Mouse (Mus musculus) MEL-GATA-1-ER (cell line): ENCODE results near the gene Smu1.
A peak's percentile ranks its signal among the peaks of the same experiment; 100 is the strongest.

Source experiments
- DNase-seq: peaks from one replicate; pipeline ENCODE4 v3.0.0-alpha.2; 2012; ENCODE audit warnings: low read depth; ENCODE audit errors: extremely low read depth

Smu1 gene

DNA sequence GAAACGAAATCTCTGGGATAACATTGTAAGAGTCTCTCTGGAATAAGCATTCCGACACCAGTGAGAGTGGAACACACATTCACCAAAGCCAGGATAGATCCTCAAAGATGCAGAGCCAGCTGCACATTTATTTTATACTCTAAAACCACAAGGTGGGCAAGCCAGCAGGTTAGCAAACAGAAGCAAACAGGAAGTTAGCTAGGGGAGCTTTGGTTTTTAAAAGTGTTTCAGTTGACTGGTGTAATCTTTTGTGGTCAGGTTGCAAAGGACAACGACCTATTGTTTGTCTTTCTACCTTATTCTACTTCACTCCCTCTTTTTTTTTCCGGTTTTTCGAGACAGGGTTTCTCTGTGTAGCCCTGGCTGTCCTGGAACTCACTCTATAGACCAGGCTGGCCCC, 2.2 kb upstream of the Smu1 start:
- no peak for DNase-seq

DNA sequence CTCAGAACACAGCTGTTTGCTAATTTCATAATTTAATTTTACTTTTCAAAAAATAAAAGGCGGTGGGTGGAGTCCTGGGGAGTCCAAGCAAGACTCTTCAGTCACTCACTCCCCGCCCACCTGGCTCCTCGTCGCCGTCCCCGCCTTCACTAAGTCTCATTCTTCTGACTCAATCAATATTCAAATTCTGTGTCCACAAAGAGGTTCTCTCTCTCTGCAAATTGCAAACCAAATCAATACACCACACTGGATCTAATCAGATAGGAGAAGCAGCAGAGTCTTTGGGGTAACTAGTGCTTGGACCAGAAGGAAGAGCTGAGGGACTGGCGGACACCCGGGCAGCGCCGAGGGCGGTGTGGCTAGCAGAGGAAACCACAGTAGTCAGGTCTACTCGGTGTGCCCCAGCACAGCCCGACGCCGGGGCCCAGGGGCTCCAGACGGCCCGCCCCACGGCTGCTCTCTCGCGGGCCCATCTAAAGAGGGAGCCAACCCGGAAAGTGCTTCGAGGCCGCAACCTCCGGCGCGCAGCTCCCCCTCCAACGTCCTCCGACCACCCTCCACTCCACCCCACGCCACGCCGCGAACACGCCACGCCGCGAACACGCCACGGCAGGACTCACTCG, 455 bp downstream of the Smu1 start:
- DNase-seq: no peak

DNA sequence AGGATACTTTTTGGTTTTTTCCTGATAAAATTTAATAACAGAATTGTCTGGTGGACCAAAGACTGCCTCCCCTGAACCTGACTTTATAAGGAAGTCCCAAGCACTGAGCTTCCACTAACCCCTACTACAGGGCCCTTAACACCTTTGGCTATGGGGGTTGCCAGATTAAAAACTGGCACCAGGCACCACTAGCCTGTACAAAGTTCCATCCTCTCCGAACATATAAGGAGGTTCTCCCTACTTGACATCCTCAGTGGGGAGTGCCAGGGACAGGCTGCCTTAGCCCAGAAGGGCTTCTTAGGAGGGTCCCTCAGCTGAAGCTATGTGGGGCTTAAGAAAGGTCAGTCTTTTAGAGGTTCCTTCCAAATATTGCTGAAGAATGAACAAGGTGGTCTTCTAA, 22.4 kb downstream of the Smu1 start:
- DNase-seq: no peak

DNA sequence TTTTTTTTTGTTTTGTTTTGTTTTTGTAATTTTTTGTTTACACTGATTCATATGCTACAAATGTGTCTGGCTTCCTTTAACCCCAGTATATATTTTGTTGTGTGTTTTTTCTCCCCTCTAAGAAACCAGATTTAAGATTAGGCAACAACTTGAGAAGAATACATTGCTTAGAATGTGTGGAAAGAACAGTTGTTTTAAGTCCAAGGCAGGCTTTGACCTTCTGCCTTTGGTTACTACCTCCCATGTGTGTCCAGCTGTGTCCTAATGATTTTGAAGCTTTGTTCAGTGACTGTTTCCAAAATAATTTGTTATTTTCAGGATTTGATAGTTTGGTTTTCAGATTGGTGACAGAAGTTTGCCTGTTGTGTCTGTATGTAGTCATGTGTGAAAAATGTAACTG, 26.5 kb downstream of the Smu1 start:
- no peak for DNase-seq

DNA sequence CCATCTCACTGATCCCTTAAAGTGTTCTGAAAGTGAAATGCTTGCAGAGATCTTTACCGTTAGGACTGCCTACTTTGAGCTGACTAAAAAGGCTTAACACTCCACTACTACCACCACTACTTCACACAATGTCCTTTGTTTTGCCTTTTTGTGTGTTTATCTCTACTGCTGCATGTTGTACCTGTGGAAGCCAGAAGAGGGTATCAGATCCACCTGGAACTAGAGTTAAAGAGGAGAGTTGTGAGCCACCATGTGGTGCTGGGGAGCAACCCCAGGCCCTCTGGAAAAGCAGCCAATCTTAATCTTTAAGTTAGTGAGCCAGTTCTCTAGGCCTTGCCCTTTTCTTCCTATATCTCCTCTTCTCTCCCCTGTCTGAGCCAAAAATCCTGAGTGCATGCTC, 30.5 kb downstream of the Smu1 start:
- no peak for DNase-seq

DNA sequence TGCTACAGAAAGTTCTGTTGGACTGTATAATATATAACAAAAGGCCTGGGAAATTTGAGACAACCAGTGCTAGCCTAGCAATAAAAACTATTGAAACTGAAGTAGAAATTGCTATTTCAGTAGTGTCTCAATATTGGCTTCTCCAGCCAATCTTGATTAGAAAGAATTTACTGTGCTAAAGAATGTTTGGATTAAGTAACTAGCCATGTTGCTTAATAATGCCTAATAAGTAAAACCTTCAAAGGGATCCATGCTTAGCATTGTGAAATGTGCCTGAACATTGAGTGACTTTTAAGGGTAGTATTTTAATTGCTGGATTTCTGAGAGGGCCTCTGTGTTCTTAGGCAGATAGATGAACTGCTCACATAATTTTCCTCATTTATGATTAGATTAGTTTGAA, 32.2 kb downstream of the Smu1 start:
- DNase-seq: no peak

DNA sequence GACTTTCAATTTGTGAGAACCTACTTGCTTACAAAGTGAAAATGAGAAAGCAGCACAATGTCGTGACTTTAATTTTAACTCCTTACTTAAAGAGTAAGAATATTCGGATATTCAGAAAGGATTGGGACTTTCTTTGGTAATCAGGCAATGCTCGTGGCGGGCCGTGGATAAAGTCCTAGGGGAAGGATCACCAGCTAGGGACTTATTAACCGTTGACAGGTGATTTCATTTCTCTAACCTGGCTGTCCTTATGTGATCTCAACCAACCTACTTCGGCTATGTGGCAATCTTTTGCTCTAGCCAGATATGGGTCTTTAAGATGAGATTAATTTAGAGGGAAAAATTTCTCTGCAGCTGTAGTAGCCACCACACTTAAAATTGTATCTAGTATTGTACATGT, 32.6 kb downstream of the Smu1 start:
- DNase-seq: no peak

DNA sequence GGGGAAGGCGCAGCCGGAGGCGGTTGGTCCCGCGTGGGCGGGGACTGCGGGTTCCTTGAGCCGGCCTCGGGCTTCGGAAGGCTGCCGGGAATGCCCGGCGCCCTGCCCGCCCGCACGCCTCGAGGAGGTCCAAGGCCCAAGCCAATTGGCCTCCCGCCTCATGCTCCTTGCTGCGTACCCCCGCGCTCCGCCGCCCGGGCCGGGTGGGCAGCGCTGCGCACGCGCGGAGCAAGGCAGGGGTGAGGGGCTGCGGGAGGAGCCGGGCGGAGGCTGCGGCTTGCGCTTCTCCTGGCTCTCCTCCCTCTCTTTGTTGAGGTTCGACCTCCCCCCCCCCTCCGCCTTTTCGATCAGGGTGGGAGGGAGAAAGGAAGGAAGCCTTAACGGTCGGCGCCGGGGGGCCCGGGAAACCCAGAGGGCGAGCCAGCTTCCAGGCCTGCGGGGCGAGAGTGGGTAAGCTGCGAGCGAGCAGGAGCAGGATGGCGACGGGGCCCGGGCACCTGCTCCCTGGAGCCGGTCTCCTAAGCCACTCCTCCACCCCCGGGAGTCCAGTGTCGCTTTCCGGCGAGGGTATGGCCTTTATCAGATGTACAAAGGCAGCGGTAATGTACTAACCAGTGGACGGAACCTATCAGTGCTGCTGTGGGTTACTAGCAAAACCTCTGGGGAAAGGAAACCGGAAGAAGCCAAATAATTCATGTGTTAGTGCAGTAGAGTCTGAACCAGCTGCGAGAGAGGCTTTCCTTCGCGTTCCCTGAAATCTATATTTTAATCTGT, 34.8 kb downstream of the Smu1 start:
- DNase-seq: peak; percentile 83

DNA sequence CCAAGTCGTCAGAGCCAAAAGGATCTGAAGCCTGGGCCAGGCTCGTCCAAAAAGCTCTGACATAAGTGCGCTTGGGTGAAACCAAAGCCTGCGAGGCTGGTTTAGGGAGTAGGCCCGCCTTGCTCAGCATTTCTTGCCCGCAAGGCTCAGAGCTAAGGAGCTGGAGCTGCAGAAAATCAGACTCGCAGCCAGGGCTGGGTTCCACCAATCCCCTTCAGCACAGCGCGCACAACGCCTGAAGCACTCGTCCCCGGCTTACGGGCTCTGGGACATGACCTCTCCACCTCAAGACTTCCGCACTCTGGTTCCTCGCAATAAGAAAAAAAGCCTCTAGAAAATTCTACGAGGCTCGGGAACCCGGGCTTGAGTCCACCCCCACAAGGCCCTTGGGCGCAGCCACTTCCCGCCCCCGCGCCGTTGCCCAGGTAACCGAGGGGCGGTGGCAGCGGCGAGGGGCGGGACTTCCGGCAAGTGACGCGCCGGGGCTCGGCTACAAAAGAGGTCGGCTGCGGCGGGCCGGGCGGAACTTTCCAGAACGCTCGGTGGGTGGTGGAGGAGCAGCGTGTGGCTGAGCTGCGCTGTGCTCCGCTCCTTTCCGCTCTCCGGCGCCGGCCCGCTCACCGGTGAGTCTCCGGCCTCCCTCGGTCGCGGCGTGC, 35.6 kb downstream of the Smu1 start, which contains the start of gene Dnaja1:
Dnaja1 (plus strand) TSS at position 140 of the 656 bp plus-strand sequence.
- peak; percentile 86 for DNase-seq

DNA sequence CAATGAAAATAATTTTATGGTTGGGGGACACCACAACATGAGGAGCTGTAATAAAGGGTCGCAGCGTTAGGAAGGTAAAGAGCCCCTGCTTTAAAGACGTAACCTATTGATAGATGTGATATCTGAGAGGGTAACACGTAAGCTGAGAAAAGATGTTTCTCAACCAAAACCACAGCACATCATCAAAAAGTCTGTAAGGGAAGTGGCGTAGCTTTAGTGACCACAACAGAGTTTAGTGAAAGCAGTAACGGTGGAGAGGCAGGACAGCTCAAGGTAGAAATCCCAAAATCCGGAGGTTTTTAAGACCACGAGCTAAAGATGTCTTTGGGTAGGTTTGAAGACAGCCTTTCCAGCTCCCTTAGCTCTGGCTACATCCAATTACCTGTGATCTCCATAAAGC, 36.8 kb downstream of the Smu1 start:
- DNase-seq: no peak

DNA sequence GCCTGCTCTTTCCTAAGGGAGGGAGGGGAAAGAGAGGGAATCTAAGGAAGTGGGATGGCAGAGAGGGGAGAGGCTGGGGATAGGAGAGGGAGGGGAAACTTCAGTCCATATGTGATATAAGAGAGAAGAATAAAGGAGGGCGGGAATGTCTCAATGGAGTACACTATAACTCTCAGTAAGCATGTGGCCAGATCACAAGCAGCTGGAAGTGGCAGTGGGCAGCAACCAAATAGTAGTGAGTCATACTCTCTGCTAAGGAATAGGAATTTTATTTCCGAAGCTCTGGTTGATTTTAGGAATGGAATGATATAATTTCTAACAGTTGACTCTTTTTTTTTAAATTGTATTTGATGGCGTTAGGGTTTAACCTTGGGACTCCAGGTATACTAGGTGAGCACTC, 40.6 kb downstream of the Smu1 start:
- no peak for DNase-seq

DNA sequence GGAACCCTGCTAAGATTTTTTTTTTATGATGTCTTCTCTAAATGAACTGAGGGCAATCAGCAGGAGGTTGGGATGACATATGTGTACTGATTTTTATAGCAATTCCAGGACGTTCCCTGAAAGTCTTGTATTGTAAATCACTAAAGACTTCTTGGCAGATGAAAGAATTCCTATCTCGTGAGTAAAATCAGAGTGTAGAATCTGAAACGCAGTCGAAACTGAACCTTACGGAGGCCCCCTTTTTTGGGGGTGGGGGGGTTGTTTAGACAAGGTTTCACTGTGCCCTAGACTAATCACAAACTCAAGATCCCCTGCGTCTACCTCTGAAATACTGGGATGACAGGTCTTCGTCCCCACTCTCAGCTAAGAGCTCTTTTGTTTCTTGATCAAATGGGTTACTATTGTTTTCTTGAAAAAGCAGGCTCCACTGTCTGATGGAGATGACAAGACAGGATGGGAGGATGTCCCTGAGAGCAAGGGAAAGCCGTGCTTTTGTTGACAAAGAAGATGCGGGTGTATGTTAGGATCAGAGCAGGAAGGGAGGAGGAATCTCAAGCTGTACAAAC, 53.9 kb downstream of the Smu1 start:
- no peak for DNase-seq

DNA sequence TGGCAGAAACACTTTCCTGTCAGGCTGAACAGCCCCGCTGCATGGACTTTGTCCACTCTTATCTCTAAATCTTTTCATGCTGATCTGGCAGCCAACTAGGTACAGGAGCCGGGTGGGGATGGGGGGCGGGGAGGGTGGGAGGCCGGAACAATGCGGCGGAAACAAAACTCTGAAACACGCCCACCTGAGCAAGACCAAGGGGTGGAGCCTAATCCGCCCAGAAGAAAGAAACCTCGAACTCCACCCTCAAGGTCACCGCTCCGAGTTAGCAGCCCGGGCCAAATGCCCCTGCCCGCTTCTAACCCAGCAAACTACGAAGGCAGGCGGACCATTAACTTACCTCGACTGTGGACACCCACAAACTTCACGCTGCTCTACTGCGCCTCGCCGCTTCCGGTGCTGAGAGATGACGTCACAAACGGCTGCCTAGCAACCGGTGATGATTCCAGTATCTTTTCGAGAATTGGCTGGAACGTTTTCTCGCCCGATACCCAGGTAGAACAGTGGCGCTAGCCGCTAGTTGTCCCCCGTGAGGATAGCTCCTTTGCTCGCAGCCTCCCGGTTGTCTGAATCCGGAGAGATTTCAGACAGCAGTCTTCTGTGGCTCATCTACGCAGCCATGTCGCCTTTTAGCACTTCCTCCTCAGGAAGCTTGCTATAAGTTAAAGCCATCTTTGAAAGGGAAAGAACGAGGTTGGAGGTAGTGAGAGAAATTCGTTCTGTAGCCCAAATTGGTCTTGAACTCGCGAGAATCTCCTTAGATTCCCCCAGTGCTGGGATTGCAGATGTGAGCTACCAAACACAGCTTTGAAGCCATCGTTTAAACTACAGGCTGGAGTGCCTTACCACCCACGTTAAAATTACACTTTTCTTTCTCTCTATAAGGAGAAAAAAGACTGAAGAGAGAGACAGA, 54.7 kb downstream of the Smu1 start, which contains the start of gene Aptx:
Aptx (minus strand) TSS at position 398 of the 913 bp plus-strand sequence.
- peak; percentile 90 for DNase-seq

DNA sequence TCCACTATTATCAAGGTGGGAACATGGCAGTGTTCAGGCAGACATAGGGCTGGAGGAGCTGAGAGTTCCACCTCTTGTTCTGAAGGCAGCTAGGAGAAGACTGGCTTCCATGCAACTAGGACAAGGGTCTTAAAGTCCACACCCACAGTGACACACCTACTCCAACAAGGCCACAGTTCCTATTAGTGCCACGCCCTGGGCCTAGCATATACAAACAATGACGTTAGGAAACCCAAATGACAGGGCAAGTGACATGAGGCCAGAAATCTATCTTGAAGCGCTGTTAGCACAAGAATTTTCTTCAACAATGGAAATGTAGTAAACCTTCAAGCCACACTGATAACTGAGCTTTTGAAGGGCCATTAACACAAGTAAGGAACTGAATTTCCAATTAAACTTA, 55.9 kb downstream of the Smu1 start:
- no peak for DNase-seq

DNA sequence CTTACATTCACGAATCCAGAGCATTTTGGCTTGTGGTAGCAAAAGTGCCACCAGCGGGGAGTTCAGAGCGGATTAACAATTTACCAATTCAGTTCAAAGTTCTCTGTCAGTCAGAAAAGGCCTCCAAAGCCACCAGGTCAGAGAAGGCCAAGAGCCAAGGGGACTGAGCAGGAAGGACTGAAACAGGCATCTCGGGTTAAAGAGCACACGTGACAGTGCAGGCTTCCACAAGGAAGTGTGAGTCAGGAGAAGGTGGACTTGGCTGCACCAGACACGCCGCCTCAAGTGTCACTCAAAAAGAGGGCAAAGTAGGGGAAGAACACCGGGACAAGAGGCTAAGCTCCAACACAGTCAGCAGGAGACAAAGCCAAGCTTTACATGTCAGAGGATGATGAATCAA, 57.5 kb downstream of the Smu1 start:
- DNase-seq: no peak

DNA sequence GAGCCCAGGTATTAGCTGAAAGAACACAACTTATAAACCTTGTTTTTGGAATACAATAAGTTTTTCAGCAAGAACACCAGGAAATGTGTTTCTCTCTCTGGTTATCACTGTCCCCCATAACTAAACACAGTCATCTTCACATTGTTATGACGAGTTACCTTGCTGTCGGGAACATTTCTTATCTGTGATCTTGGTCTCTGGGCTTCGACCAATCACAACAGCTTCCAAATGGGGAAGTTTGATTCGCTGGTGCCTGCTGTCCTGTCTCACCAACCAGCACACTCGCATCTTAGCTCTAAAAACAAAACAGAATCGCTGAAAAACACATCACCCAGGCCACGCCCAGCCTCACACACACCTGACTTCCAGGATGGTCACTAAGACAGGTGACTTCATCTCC, 60.7 kb downstream of the Smu1 start:
- DNase-seq: no peak

DNA sequence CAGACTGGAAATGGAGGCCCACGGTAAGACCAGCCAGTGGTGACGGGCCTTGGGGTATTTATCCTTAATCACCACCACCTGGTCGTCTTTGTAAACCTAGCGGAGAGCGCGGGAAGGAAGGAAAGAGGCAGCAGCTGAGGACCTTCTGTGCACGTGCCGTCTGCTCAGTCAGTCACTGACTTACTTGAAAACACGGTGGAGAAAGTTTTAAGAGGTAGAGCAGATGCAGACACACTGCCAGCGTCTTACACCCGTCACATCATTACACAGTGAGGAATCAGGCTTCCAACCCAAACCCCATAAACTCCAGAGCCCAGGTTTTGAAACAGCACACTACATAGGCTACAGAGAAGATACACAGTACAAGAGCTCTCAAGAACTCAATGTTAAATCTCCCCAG, 66.6 kb downstream of the Smu1 start:
- no peak for DNase-seq
